In genomic region chr9:95279590-95280344, GRCm38 (mm10) we compare ENCODE assay signal across 9 mouse cellular contexts.
DNase-seq lines count a peak whose midpoint lies in the region; ATAC-seq and TF ChIP-seq lines count a peak whose summit lies in the region.
"Had no signal": no experiment of that assay in that cellular context is flagged by ENCODE, and none has a peak within 500 bp of the region (broad histone marks: within the 10 kb centered on the region; RNA-seq: fewer than 3 reads in every experiment).

No protein-coding gene starts in this region.

- H3K27me3 ChIP-seq in limb, embryonic 11.5 days (ENCODE audit: control insufficient read depth, insufficient read depth, low read length): no peaks in the 10 kb centered on the region
- no peaks in the 10 kb centered on the region for H3K27me3 ChIP-seq in limb, embryonic 10.5 days (ENCODE audit: low read depth, poor library complexity, severe bottlenecking)
- H3K27me3 ChIP-seq in heart, postnatal 0 days (ENCODE audit: control insufficient read depth, insufficient read depth, low read length): no peaks in the 10 kb centered on the region
- H3K27me3 ChIP-seq in liver, adult 2 months (ENCODE audit: control insufficient read depth, insufficient read depth, low read length): no peaks in the 10 kb centered on the region
- H3K27me3 ChIP-seq in midbrain, embryonic 11.5 days (ENCODE audit: control insufficient read depth, insufficient read depth, low read length): no peaks in the 10 kb centered on the region

- H3K36me3 ChIP-seq in limb, embryonic 11.5 days (ENCODE audit: control insufficient read depth, insufficient read depth, low read length): no peaks in the 10 kb centered on the region
- no peaks in the 10 kb centered on the region for H3K36me3 ChIP-seq in limb, embryonic 10.5 days
- H3K36me3 ChIP-seq in heart, postnatal 0 days (replicated peaks; ENCODE audit: control insufficient read depth, insufficient read depth, low read length): no peaks in the 10 kb centered on the region
- no peaks in the 10 kb centered on the region for H3K36me3 ChIP-seq in liver, adult 2 months (ENCODE audit: control insufficient read depth, insufficient read depth, low read length)
- no peaks in the 10 kb centered on the region for H3K36me3 ChIP-seq in midbrain, embryonic 11.5 days (ENCODE audit: control insufficient read depth, insufficient read depth, low read length)

- no peak overlapping the region for H3K9ac ChIP-seq in limb, embryonic 11.5 days (ENCODE audit: low read length)
- no peak overlapping the region for H3K9ac ChIP-seq in heart, postnatal 0 days (replicated peaks; ENCODE audit: low read depth, low read length)
- H3K9ac ChIP-seq in liver, adult 2 months (ENCODE audit: low read depth, low read length): no peak overlapping the region
- no peak overlapping the region for H3K9ac ChIP-seq in midbrain, embryonic 11.5 days (ENCODE audit: low read length)

- no peak for DNase-seq in limb, embryonic 11.5 days (ENCODE audit: low spot score)
- no peak for DNase-seq in limb, embryonic 10.5 days (ENCODE audit: low spot score)
- DNase-seq in embryo, embryonic 10 days (ENCODE audit: low spot score): peak; percentile 31
- DNase-seq in heart, postnatal 0 days (ENCODE audit: low spot score): peak; percentile 35
- DNase-seq in liver, adult 2 months (ENCODE audit: extremely low read depth, low read depth, low spot score): peak; percentile 2
- peak; percentile 33 to 74 for DNase-seq in thymus, adult 18-20 months
- DNase-seq in midbrain, embryonic 11.5 days (ENCODE audit: low spot score, missing footprints): no peak
- DNase-seq in cerebellum, postnatal 25 days: no peak

- no peaks in the 10 kb centered on the region for H3K9me3 ChIP-seq in limb, embryonic 11.5 days (ENCODE audit: control insufficient read depth, low read length)
- no peaks in the 10 kb centered on the region for H3K9me3 ChIP-seq in limb, embryonic 10.5 days (replicated peaks)
- H3K9me3 ChIP-seq in heart, postnatal 0 days (replicated peaks; ENCODE audit: control insufficient read depth, low read length): no peaks in the 10 kb centered on the region
- no peaks in the 10 kb centered on the region for H3K9me3 ChIP-seq in midbrain, embryonic 11.5 days (ENCODE audit: control insufficient read depth, low read length)

- H3K79me2 ChIP-seq in liver, adult 2 months (ENCODE audit: control insufficient read depth, insufficient read depth, low read length): no peaks in the 10 kb centered on the region

- no peak for TF ChIP-seq POLR2A in liver, adult 2 months (IDR thresholded peaks at IDR 0.05; ENCODE audit: extremely low read depth, insufficient read depth, low read length)

- 0 out of 2 replicates have a peak, but pooled peaks have one; percentile 35 for ATAC-seq in limb, embryonic 11.5 days (ENCODE audit: insufficient number of reproducible peaks, low FRiP score, low TSS enrichment, low read depth)
- peak; percentile 30 for ATAC-seq in heart, postnatal 0 days (ENCODE audit: insufficient read depth, low read depth)
- no peak for ATAC-seq in midbrain, embryonic 11.5 days (ENCODE audit: low FRiP score)

- no peaks in the 10 kb centered on the region for H3K4me1 ChIP-seq in limb, embryonic 11.5 days (ENCODE audit: control insufficient read depth, insufficient read depth, low read length)
- no peaks in the 10 kb centered on the region for H3K4me1 ChIP-seq in limb, embryonic 10.5 days
- H3K4me1 ChIP-seq in heart, postnatal 0 days (ENCODE audit: control insufficient read depth, insufficient read depth): no peaks in the 10 kb centered on the region
- peaks cover 3% of the 10 kb centered on the region; the same call in 1 of the 2 replicates for H3K4me1 ChIP-seq in liver, adult 2 months (ENCODE audit: control insufficient read depth, insufficient read depth, low read length)
- no peaks in the 10 kb centered on the region for H3K4me1 ChIP-seq in midbrain, embryonic 11.5 days (ENCODE audit: control insufficient read depth, insufficient read depth, low read length)

- H3K4me2 ChIP-seq in limb, embryonic 11.5 days (ENCODE audit: low read depth, severe bottlenecking): no peak overlapping the region
- no peak overlapping the region for H3K4me2 ChIP-seq in heart, postnatal 0 days (ENCODE audit: low read depth, low read length)
- H3K4me2 ChIP-seq in midbrain, embryonic 11.5 days: no peak overlapping the region

- no peak overlapping the region for H3K4me3 ChIP-seq in limb, embryonic 11.5 days (ENCODE audit: low read depth, low read length)
- no peak overlapping the region for H3K4me3 ChIP-seq in limb, embryonic 10.5 days
- H3K4me3 ChIP-seq in heart, postnatal 0 days (ENCODE audit: low read depth, low read length): no peak overlapping the region
- no peak overlapping the region for H3K4me3 ChIP-seq in liver, adult 2 months (ENCODE audit: insufficient read depth, low read depth, low read length)
- H3K4me3 ChIP-seq in midbrain, embryonic 11.5 days (ENCODE audit: low read depth, low read length): no peak overlapping the region
- H3K4me3 ChIP-seq: left cerebral cortex, adult 2 months had no signal

- no peak overlapping the region for H3K27ac ChIP-seq in limb, embryonic 11.5 days (replicated peaks; ENCODE audit: low read depth, low read length)
- no peak overlapping the region; the same call in 1 of the 2 replicates for H3K27ac ChIP-seq in limb, embryonic 10.5 days
- H3K27ac ChIP-seq in heart, postnatal 0 days (ENCODE audit: low read depth): peak overlapping the region; percentile 38; the same call in 1 of the 2 replicates
- no peak overlapping the region for H3K27ac ChIP-seq in liver, adult 2 months (replicated peaks; ENCODE audit: insufficient read depth, low read depth, low read length)
- H3K27ac ChIP-seq in midbrain, embryonic 11.5 days (ENCODE audit: low read depth, low read length): no peak overlapping the region
- H3K27ac ChIP-seq: left cerebral cortex, adult 2 months had no signal

- 75% methylated on average over 10 of the region's 10 CpGs for WGBS in limb, embryonic 11.5 days
- 81% methylated on average over 10 of the region's 10 CpGs for WGBS in limb, embryonic 10.5 days
- 54% methylated on average over 10 of the region's 10 CpGs for WGBS in heart, postnatal 0 days
- 74% methylated on average over 10 of the region's 10 CpGs for WGBS in liver, adult 2 months
- 86% methylated on average over 10 of the region's 10 CpGs for WGBS in midbrain, embryonic 11.5 days

- no peak for TF ChIP-seq EP300 in heart, postnatal 0 days (IDR thresholded peaks at IDR 0.05; ENCODE audit: low read depth)

- TF ChIP-seq CTCF in heart, postnatal 0 days (IDR thresholded peaks at IDR 0.05; ENCODE audit: low read depth): no peak
- TF ChIP-seq CTCF in liver, adult 2 months (IDR thresholded peaks at IDR 0.05; ENCODE audit: low read depth, low read length): no peak

Comparison
In these comparisons a context has a peak if more than half of its experiments do, and no peak if none do; other contexts are left out.
1. DNase-seq: peak in embryo, embryonic 10 days (single experiment), heart, postnatal 0 days (single experiment), liver, adult 2 months (single experiment) and thymus, adult 18-20 months (2 of 2); none in limb, embryonic 11.5 days (single experiment), limb, embryonic 10.5 days (single experiment), midbrain, embryonic 11.5 days (single experiment) and cerebellum, postnatal 25 days (0 of 2).